13 mouse cellular contexts compared by ENCODE assay signal in genomic region chr19:48734370-48734769, GRCm38 (mm10).
"Had no signal": no experiment of that assay in that cellular context is flagged by ENCODE, and none has a peak within 500 bp of the region (broad histone marks: within the 10 kb centered on the region; RNA-seq: fewer than 3 reads in every experiment).

No protein-coding gene starts in this region.

- H3K4me1 ChIP-seq: liver, embryonic 13.5 days had no signal

- H3K36me3 ChIP-seq: liver, embryonic 13.5 days had no signal

- DNase-seq: kidney, postnatal 25 days; layer of hippocampus, adult 9-11 months; liver, embryonic 13.5 days; lung, adult 2 months; lung, postnatal 14 days; lung, postnatal 4 days; midbrain, embryonic 14.5 days; thymus, adult 18-20 months; thymus, postnatal 36 days had no signal

- H3K4me2 ChIP-seq: liver, embryonic 13.5 days; midbrain, embryonic 11.5 days had no signal

- H3K27ac ChIP-seq: kidney, postnatal 0 days; layer of hippocampus, adult 2 months; left cerebral cortex, adult 2 months; liver, embryonic 13.5 days had no signal

- H3K9ac ChIP-seq: liver, embryonic 13.5 days had no signal

- H3K4me3 ChIP-seq: layer of hippocampus, adult 2 months; left cerebral cortex, adult 2 months; liver, embryonic 13.5 days had no signal

- H3K9me3 ChIP-seq: liver, embryonic 13.5 days had no signal

- H3K27me3 ChIP-seq: liver, embryonic 13.5 days had no signal
